Mouse (Mus musculus) spleen, adult 2 months (tissue): ENCODE data around the gene Rbm28.

Source experiments
- CTCF ChIP-seq: fragments of 200-500 bp; IDR thresholded peaks from 2 replicates; pipeline ENCODE4 v1.5.1; 2011; ENCODE audit warnings: mild to moderate bottlenecking, inconsistent platforms; ENCODE audit not compliant: insufficient read depth, insufficient read length, insufficient replicate concordance; ENCODE audit errors: extremely low read depth
- POLR2A ChIP-seq: fragments of 200-500 bp; IDR thresholded peaks from 2 replicates; pipeline ENCODE4 v1.6.1; 2011; ENCODE audit warnings: low read depth, low read length, inconsistent platforms

GRCm38 (mm10) chr6:29133100-29133499, 31.7 kb downstream of the Rbm28 start:
- TF ChIP-seq POLR2A (no peak), CTCF (no peak)
